Mouse (Mus musculus): ENCODE measurements at regions not wholly inside any gene's neighbourhood (a gene's known extent, or its start where the extent isn't known, plus 50 kb on each side); places are given as distances from the start of the nearest gene placed in this dataset.
"Not testable (repeated sequence)": the region's sequence is repeated elsewhere in the genome, so short reads cannot be mapped to it uniquely, and the experiment has no call there.

DNA sequence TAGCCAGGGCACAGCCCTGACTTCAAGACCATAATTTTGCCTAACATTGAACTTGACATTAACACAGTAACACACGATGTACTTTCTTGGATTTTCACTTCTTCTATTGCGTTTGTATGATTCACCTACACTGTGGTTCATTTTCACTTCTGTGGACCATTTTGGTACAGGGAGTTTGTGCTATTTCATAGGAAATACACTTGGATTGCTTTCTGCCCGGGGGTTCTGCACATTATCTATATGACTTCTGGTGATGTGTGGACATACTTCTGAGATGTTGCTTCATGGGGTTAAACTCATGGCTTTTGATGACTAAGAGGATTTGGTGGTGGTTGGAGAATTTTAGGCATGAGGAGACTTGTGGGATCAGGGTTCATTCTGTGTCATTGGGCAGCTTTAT is 640.4 kb upstream of the Gm19410 start:
- no peak for DNase-seq

DNA sequence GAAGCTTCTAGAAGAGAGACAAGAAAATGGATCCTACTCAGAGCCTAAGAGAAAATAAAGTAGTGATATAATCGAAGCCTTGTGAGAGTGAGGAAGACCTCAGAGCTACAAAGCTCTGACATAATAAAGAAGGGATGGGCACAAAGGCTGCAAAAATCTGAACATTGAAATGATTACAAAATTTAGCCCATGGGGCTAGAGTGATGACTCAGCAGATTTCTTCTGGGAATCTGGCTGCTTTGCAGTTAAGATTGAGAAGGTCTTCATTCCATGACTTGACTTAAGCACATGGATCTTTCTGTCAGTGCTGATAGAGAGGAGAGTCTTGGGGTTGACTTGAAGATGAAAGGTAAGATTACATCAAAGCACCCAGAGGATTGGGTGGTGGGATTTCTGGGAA is 633.3 kb upstream of the Gm19410 start:
- DNase-seq: no peak

DNA sequence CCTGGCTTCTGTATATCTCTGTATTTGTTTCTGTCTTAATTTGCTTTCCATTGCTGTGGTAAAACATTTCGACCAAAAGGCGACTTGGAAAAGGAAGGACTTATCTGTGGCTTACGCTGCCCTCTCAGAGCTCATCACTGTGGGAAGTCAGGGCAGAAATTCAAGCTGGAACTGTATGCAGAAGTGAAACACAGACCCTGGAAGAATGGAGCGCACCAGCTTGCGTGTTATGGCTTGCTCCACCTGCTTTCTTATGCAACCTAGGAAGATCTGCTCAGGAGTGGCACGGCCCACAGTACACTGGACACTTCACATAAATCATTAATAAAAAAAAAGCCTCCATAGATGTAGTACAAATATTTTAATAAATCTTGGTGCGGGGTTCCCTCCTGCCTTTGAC is 630.0 kb upstream of the Gm19410 start:
- DNase-seq: no peak

DNA sequence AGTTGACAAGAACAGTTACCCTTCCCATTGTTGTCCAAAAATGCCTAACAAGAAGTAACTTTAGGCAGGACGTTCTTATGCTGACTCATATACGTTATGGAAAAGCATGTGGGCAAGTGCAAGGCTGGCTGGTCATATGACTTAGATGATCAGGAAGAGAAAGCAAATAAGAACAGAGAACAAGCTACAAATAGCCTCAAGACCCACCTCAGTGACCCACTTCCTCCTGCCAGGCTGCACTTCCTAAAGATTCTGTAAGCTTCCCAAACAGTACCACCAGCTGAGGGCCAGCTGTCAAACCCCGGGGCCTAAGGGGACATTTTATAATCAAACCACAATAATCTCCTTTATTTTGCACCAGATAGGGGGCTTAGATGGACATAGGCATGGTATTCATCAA is 628.9 kb upstream of the Gm19410 start:
- DNase-seq: no peak

DNA sequence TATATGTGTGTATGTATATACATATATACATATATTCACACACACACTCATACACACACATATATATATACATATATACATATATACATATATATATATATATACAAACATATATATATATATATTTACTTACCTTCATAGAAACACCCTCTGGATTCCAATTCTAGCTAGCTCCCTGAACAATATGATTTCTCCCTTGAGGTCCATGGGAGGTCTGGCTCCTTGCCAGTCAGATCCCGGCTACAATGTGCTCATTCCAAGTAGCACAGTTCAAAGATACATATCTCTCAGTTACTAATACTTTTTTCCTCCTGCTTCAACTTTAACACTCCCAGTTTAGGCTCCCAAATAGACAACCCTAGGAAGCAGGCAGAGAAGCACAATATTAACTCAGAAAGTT is 624.8 kb upstream of the Gm19410 start:
- DNase-seq: no peak

DNA sequence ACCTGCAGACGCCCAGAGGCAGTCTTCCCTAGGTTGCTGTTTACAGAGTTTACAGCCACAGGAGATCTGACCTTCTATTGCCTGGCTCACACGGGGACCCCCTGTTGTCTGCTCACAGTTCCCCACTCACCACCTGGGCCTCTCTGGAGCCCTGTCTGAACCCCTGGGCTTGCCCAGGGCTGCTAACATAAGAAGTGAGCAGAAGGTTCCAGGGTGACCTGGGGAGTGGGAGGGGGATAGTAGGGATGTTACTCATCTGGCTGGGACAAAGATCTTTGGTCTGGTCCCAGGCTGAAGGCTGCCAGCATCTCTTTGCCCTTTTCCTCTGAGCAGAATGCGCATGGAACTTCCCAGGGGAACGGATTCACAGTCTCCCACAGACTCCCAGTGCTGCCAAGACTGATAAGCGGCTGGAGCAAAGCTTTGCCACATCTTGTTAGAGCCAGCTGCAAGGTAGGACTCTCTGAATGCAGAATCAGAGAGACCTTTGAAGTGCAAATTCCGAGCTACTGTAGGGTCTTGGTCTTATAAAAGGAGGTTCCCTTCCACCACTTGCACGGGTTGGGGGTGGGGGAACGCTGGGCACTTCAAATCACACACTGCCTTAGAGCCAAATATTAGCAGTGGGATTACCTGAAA is 622.5 kb upstream of the Gm19410 start:
- no peak for DNase-seq

DNA sequence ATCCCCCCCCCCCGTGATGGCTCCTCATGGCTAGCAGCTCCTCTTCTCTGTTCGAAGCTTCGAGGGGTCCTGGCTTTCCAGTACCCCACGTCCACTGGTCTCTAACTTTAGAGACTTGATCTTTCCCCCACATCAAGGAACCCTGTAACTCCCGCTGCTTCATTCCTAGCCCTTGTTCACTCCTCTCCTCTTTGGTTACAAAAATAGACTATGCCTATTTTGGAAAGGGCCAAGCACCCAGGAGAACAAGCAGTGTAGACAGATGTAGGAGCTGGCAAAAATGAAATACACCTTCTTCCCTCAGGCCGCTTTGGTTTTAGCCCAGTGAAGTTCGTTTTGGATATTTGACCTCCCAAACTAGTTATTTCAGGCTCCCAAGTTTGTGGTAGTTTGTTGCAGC is 621.9 kb upstream of the Gm19410 start:
- DNase-seq: no peak

DNA sequence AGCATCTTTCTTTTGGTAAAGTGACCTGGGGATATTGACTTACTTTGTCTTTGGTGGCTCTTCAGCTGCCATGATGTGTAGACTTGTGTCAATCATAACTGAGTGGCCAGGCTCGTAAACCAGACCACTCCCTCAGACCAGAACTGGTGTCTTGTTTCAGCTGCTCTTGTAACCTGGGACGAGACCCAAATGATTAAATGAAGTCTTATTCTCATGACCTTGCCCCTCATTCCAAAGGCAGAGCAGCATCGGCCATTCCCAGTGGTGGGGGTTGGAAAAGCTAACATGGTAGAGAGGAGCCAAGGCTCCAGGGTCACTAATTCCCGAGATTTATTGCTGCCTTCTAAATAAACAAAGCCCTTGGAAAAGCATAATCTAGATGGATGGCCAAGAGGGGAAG is 621.2 kb upstream of the Gm19410 start:
- DNase-seq: no peak

DNA sequence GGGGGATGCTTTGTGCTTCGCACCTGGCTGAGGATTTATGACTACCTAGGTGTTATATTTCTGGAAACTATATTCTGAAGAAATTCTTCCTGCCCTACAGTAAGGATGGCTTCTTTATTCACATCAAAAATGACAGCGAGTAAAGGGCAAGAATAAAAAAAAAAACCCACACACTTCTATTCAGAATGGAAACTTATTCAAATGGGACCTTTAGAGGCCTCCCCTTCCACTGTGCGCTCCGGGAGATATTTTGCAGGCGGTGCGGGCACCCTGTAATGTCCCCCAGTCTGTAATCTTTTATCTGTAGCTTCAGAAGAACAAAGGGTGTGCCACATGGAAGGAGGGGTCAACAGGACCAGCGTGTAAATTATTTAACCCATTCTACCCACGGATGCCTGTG is 618.1 kb upstream of the Gm19410 start:
- DNase-seq: no peak

DNA sequence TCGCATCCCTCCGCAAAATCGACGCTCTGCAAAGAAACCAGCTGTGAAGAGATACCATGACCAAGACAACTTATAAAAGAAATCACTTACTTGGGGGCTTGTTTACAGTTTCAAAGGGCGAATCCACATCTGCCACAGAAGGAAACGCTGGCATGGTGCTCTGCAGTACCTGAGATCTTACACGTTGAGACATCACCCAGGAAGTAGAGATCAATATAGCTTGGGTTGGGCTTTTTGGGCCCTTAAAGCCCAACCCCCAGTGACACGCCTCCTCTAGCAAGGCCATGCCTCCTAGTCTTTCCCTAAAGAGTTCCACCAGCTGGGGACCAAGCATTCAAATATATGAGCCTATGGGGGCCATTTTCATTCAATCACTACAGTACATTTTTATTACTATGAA is 617.6 kb upstream of the Gm19410 start:
- no peak for DNase-seq

DNA sequence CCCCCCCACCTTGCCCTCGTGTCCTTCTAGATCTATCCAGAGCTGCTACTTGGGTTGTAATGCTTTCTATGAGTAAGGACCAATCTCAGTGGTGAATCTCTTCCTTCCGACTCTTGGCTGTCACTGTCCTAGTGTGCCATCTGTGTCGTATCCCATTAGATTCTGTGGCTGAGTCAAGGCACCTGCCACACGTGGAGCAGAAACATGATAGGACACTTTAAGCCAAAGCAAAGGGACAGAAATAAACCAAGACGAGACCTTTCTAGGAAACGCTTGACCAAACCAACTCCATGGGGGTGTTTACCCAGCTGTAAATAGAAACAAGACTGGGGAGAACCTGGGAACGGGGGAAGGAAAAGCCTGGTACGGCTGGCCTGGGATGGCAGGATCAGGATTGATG is 613.0 kb upstream of the Gm19410 start:
- no peak for DNase-seq

DNA sequence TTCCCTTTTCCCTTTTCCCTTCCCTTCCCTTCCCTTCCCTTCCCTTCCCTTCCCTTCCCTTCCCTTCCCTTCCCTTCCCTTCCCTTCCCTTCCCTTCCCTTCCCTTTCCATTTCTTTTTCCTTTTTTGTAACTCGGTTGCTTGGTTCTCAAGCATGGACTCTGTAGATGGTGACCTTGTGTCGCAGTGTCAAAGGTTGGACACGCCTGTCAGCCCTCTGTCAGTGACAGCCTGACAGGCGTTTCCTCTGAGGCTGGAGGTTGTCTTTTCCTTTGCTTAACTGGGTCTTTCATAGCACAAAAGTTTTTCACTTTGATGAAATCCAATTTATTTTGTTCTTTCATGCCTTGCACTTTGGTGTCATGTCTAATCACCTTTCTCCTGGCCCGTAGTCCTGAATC is 609.3 kb upstream of the Gm19410 start:
- peak; percentile 44 for DNase-seq

DNA sequence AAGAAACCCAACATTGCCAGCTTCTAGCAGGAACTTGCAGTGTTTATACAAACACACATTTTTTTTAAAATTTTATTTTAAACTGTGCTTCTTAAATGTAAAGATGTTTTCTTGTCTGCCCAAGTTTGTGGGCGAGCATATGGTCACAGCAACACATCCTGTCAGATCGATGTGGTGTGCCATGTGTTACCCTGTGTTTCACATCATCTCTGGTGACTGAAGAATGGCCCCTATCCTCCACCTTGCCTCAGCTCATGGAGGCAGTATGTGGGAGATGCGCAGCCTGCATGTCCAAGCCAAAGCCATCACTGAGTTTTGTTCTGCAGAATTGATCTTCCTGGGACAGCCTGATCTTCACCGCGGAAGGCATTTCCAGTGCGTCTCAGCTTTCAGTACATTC is 607.9 kb upstream of the Gm19410 start:
- no peak for DNase-seq

DNA sequence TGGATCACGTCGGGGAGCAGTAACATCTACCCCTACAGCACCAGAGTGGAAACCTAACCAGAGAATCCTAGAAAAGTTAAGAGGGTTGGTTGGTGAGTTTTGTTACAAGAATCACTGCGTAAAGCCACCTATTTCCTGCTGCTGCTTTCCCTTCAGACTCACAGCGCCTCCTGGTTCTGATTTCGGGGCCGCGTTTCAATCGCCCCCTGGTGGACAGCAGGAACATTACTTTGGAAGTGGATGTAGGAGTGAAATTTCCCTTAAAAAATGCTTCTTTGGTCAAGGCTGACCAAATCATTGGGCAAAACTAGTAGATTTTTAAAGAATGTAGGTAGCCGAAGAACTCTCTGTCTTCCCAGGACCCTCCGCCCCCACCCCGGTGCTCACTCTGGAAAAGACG is 606.3 kb upstream of the Gm19410 start:
- peak; percentile 77 for DNase-seq

DNA sequence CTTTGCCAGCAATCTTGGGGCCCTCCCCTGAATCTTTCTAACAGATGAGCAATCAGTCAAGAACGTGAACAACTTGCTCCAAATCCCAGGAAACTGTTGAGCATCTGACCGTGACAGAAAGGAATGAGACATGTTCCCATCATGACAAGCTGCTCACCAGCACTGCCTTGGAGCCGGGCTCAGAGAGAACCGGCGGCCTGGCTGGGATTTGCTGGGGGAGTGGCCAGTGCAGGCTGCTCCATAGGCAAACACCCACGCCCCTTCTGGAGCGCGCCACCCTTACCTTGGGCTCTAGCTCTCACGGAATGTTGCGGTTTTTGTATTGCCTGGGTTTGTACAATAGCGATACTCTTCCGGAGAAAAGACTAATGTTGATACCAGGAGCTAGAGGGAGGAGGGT is 605.4 kb upstream of the Gm19410 start:
- DNase-seq: no peak

DNA sequence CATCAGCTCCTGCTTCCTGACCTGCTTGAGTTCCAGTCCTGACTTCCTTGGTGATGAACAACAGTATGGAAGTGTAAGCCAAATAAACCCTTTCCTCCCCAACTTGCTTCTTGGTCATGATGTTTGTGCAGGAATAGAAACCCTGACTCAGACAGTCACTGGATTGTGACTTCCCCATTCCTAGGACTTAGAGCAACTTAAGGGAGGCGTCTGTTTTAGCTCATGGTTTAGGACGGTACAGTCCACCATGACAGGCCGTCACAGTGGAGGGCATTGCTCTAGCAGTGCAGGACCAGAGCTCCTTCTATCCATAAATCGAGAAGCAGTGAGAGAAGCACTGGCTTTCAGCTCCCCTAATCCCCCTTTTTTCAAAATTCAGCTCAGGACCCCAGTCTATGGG is 603.4 kb upstream of the Gm19410 start:
- DNase-seq: not testable (repeated sequence)

DNA sequence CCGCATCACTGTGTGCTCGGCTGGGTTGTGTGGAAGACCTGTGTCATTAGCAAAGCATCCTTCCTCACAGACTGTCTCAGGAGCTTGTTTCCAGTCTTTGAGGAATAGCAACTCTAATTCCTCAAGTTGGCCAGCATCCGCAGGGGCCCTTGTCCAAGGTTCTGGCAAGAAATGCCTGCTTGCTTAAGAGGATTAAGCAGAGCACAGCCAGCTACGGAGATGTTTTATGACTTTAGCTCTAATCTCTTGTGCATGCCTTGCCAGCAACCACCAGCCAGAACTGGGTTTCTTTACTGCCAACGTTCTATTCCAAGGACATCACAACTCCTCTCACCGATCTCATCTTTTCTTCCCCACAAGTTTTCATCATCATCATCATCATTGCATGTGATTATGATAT is 599.0 kb upstream of the Gm19410 start:
- no peak for DNase-seq

DNA sequence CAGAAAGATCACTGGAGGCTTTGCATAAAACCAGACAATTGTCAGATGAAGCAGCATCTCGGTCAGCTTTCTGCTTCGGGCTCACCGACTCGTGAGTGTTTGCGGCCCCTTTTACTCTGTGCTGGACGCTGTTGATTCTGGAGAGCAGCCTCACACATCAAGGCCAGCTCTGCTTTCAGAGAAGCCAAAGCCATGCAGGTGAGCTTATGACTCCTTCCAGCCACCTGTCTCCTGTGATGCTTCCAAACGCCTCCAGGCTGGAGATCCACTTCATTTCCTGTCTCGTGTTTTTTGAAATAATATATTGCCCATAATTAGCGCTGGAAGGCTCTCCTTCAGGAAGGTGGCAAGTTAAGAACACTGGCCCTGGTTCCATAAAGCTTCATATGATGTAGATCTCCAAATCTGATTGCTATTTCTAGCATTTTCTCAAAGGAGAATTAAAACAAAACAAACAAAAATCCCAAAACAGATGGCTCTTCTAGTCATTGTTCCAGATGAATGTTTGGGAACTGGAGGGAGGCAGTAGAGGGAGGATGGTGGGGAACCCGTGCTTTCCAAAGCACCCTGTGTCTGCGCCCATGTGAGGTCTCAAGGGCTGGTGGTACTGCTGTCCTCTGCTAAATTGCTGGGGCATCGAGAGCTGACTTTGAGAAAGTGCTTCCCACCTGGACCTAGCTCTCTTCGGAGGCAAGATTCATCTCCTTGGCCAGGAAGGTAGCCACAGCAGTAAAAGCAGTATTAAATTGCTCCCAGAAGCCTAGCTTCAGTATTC is 593.9 kb upstream of the Gm19410 start:
- no peak for DNase-seq

DNA sequence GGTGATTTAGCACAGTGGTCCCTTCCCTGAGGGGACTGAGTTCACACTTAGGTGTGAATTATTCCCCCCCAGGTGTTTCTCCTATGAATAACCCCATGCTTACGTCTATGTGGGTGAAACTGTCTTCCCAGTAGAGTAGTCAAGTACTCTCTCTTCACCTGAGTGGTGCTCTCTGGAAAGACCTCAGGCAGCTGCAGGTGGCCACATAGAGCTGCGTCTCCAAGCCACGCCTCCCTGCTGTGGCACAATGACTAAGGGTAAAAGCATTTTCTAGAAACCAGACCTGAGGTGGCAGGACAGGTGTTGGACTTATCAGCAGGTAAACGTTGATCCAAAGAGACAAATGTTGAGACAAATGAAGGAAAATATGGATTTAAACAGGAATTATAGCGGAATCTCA is 588.3 kb upstream of the Gm19410 start:
- DNase-seq: no peak

DNA sequence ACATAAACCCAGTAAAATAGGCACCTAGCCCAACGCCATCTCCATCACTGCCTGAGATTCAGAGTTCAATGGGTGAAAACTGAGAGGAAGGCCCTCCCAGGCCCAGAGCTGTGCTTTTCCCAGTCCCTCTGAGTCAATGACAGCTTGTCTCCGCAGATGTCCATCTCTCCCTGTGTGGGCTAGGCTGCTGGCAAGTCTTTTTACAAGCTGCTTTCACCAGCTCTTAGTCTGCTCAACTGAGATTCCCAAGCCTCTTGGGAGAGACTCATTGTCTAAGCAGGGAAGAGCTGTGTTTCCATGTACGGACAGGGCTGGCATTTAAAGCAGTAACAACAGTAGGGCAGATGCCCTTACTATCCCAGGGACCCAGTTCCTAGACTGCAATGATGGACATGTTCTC is 585.5 kb upstream of the Gm19410 start:
- DNase-seq: no peak

DNA sequence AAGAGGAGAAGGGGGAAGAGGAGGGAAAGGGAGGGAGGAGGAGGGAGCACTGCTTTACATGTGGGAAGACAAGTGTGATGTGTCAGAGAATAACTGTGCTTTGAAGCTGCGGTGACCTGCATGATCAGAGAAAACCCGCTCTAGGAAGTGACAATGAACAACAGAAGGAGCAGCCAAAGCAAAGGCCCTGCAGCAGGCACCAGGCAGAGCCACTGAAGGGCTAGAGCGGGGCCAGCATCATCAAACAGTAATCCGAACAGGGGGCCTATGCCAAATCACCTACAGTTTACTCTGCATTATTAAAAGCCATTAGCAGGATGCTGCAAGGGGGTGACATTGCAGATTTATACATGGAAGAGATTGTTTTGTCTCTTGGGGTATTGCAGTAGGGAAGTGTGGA is 583.4 kb upstream of the Gm19410 start:
- no peak for DNase-seq

DNA sequence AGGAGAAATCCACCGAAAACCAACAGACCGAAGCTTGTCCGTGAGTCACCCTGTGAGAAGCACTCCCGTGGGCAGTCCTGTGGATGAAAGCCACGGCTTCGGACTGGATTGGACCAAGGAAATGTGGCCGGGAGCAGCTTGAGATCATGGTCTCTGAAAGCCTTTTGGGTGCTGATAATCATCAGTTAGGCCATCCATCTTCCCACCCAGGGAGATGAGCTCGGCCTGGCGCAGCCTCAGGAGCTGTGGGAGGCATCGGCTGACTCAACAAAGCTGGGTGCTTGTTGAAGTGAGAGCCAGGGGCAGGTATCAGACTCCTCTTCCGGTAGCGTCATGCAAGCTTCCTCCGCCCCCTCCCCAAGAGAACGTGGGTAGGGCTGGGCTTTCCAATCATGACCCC is 582.2 kb upstream of the Gm19410 start:
- no peak for DNase-seq

DNA sequence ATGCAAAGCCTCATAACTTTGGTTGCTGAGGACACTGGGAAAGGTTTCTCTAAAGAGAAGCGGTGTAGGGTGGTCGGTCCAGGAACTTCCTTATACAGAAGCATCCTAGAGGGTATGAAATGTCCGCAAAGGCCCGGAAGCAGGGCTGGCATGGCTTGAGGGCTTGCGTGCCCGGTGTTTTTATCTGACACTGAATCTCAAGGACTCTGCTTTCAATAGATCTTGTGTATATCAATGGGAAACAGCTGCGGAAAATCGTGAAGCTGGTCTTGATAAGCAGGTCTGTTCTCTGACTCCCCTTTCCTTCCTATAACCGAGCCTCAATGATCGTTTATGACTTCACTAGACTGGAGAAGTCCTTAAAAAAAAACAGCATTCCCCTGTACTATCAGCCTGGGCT is 580.4 kb upstream of the Gm19410 start:
- DNase-seq: no peak

DNA sequence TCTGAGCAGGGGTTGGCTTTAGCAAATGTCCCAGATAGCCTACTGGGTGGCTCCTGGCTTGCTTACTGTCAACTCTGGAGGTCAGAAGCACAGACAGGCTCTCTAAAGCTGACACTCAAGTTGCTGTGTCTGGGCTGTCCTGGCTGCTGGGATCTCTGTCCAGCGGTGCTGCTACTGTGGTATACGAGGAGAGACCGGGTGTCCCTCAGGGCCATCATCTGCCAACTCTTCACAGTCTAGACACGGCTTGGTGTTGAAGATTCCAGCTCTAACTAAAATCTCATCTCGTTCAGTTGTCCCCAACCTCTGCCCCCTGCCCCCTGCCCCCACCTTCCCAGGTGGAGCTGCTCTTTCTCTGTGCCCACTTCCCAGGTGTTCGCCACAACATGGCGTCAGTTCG is 577.1 kb upstream of the Gm19410 start:
- DNase-seq: no peak

DNA sequence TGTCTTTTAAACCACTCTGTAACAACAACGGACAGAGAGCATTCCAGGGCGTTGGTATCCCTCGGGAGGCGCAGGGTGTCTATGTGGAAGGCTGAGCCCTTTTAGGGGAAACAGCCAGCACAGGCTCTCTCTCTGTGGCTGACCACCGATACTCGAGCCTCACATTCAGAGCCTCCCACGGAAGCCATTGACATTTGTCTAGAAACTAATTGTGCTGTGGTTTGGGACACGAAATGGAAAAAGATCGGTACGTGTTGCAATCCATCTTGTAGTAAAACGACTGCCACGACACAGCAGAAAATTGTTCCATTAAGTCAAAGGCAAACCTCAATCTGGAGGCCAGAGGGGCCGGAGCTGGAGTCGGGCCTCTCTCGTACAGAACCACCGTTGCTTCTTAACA is 575.9 kb upstream of the Gm19410 start:
- DNase-seq: no peak

Measured in embryo, embryonic 11 days (tissue).